Mouse (Mus musculus) limb, embryonic 14.5 days (tissue): Measurements from ENCODE around the gene Rnf150. TPM values are rescaled to one million over a fixed set of nuclear protein-coding genes. Genes with fewer than 3 reads are reported as not detected.
A peak's percentile ranks its signal among the peaks of the same experiment; 100 is the strongest.

Source experiments
- ATAC-seq: fragments of 200-750 bp; cut with Nextera tagmentation; 2 replicates; pipeline ENCODE4 v1.8.0; 2017; ENCODE audit warnings: low read depth, moderate number of reproducible peaks, moderate TSS enrichment; ENCODE audit not compliant: low FRiP score
- DNase-seq: peaks from one replicate; pipeline ENCODE4 v3.0.0-alpha.2; 2015; ENCODE audit warnings: low spot score
- H3K27ac ChIP-seq: fragments of 300-500 bp; sonication (generic); replicated peaks from 2 replicates; pipeline ENCODE4 v1.5.1; 2014; ENCODE audit warnings: low read depth, mild to moderate bottlenecking, low read length, moderate library complexity, mixed read lengths
- H3K27me3 ChIP-seq: fragments of 300-500 bp; sonication (generic); 2 replicates; pipeline ENCODE4 v1.6.1; 2014; ENCODE audit warnings: low read length, mixed read lengths; ENCODE audit not compliant: control insufficient read depth, insufficient read depth
- H3K36me3 ChIP-seq: fragments of 300-500 bp; sonication (generic); 2 replicates; pipeline ENCODE4 v1.6.1; 2014; ENCODE audit warnings: mild to moderate bottlenecking, low read length, moderate library complexity, mixed read lengths; ENCODE audit not compliant: control insufficient read depth, insufficient read depth
- H3K4me1 ChIP-seq: fragments of 300-500 bp; sonication (generic); 2 replicates; pipeline ENCODE4 v1.6.1; 2014; ENCODE audit warnings: antibody characterized with exemption, low read length, mixed read lengths; ENCODE audit not compliant: control insufficient read depth, insufficient read depth
- H3K4me2 ChIP-seq: fragments of 300-500 bp; sonication (generic); replicated peaks from 2 replicates; pipeline ENCODE4 v1.6.1; 2014; ENCODE audit warnings: low read depth, mild to moderate bottlenecking, low read length, moderate library complexity; ENCODE audit not compliant: severe bottlenecking
- H3K4me3 ChIP-seq: fragments of 300-500 bp; sonication (generic); replicated peaks from 2 replicates; pipeline ENCODE4 v1.5.1; 2014; ENCODE audit warnings: low read length
- H3K9ac ChIP-seq: fragments of 300-500 bp; sonication (generic); 2 replicates; pipeline ENCODE4 v1.6.1; 2014; ENCODE audit warnings: mild to moderate bottlenecking, low read depth, low read length, moderate library complexity; ENCODE audit not compliant: severe bottlenecking
- H3K9me3 ChIP-seq: fragments of 300-500 bp; sonication (generic); 2 replicates; pipeline ENCODE4 v1.6.1; 2016; ENCODE audit warnings: low read length; ENCODE audit not compliant: control insufficient read depth
- POLR2A ChIP-seq: fragments of 200-500 bp; IDR thresholded peaks from 2 replicates; pipeline ENCODE4 v1.8.0; 2012; ENCODE audit warnings: inconsistent platforms, mild to moderate bottlenecking, moderate library complexity, borderline replicate concordance; ENCODE audit not compliant: insufficient read depth, insufficient read length; ENCODE audit errors: extremely low read depth
- WGBS: fragments of 180-500 bp; shearing (Covaris S2); extraction: QIAGEN DNeasy Blood & Tissue Kit; methylation state at CpG from one replicate; pipeline ENCODE4 v1.1.7; 2014; 5-methylcytosine and 5-hydroxymethylcytosine counted together
- polyA plus RNA-seq, 2 experiments: library from polyadenylated mRNA; depleted of rRNA in 1 of 2; stranded (reverse) in 1 of 2; unstranded in 1 of 2; fragments of >200 nt; fragmentation: Nextera tagmentation in 1 of 2; extraction: Ambion mirVana in 1 of 2; gene quantifications; 2 replicates each; pipeline versions ENCODE4 v1.2.1 to v1.2.3; 2012 to 2014

Gene Rnf150
- polyA plus RNA-seq, 2 experiments, result 1.5 to 5.5 TPM

DNA sequence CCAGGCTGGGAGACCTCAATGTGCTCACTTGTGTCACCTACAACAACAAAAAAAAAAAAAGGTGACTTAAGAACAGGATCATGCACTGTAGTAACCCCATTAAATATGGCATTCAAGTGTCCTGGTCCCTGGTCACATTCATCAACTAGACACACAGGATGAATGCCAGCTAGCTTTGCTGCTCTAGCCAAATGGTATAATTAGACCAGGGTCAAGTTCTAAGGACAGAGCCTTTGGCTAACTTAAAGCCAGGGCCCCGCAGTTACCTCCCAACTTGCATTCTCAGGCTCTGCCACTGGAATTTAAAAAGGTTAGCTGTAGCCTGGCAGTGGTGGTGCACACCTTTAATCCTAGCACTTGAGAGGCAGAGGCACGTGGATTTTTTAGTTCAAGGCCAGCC lies 165.1 kb downstream of the Rnf150 start:
- Histone ChIP-seq H3K27me3 (no peaks in the 10 kb centered on the region), H3K4me2 (no peak overlapping the region), H3K4me1 (no peaks in the 10 kb centered on the region), H3K9me3 (no peaks in the 10 kb centered on the region), H3K27ac (no peak overlapping the region), H3K36me3 (no peaks in the 10 kb centered on the region), H3K4me3 (no peak overlapping the region), H3K9ac (no peak overlapping the region)
- ATAC-seq (no peak), DNase-seq (no peak)
- no peak for TF ChIP-seq POLR2A
- WGBS, result 74% methylated on average over 2 of the region's 2 CpGs

GRCm38 (mm10) chr8:83032800-83033199 lies 169.6 kb downstream of the Rnf150 start:
- DNase-seq (peak; percentile 51), ATAC-seq (peak; percentile 88)
- 57% methylated on average over 7 of the region's 7 CpGs for WGBS

DNA sequence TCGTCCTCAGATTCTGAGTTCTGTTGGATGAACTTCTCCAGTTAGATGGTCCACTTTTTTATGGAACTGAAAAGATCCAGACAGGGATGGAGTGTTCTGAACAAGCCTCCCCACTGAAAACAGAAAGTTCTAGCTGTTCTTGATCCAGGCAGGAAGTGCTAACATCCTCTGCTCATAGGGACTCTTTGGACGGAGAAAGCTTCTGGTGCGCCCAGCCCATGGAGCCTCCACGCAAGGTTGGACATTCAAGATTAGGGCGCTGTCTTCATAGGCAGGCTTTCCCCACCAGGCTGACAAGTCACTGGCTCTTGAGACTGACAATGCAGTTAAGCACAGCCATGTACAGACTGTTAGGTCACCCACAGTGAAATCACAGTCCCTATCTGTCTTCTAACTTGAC lies 172.0 kb downstream of the Rnf150 start:
- Histone ChIP-seq H3K9me3 (no peaks in the 10 kb centered on the region), H3K9ac (no peak overlapping the region), H3K4me3 (no peak overlapping the region), H3K27ac (no peak overlapping the region), H3K36me3 (0 out of 2 replicates have a peak, but pooled peaks cover 6% of the 10 kb centered on the region), H3K27me3 (no peaks in the 10 kb centered on the region), H3K4me2 (no peak overlapping the region), H3K4me1 (no peaks in the 10 kb centered on the region)
- 97% methylated on average over 5 of the region's 5 CpGs for WGBS
- TF ChIP-seq POLR2A, result no peak
- ATAC-seq, result no peak
- DNase-seq, result no peak

More at GRCm38 (mm10) chr8:83032800-83033199, 169.6 kb downstream of the Rnf150 start:
- Histone ChIP-seq H3K27ac (no peak overlapping the region), H3K9me3 (no peaks in the 10 kb centered on the region), H3K4me2 (no peak overlapping the region), H3K36me3 (0 out of 2 replicates have a peak, but pooled peaks cover 6% of the 10 kb centered on the region), H3K4me3 (no peak overlapping the region), H3K9ac (no peak overlapping the region), H3K4me1 (no peaks in the 10 kb centered on the region), H3K27me3 (no peaks in the 10 kb centered on the region)
- no peak for TF ChIP-seq POLR2A

- 73% methylated on average over 3 of the region's 3 CpGs for WGBS
- H3K27me3 ChIP-seq, result no peaks in the 10 kb centered on the region
- no peak overlapping the region for H3K27ac ChIP-seq
- no peak overlapping the region for H3K4me3 ChIP-seq
- DNase-seq (no peak), ATAC-seq (no peak)
- no peak overlapping the region for H3K4me2 ChIP-seq
- no peaks in the 10 kb centered on the region for H3K4me1 ChIP-seq
- H3K9me3 ChIP-seq, result no peaks in the 10 kb centered on the region
- no peak for TF ChIP-seq POLR2A
- H3K36me3 ChIP-seq, result 0 out of 2 replicates have a peak, but pooled peaks cover 6% of the 10 kb centered on the region
- H3K9ac ChIP-seq, result no peak overlapping the region
These were observed 173.5 kb downstream of the Rnf150 start for GRCm38 (mm10) chr8:83036521-83037166.

DNA sequence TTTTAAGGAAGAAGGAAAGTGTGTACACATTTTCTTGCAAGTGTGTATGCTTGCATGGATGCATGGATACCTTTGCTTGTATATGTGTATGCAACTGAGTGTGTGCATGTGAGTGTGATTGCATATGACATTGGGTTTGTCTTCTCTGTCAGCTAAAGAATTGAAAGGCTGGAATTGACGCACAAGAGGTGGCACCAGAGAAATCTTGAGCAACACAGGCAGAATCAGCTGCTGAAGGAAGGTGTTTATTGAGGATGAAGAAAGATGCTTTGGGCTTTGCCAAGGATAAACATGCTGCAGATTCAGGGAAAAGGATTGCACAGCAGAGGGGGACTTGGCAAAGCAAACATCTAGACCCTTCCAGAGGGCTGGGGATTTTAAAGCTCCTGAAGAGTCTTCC lies 174.2 kb downstream of the Rnf150 start:
- Histone ChIP-seq H3K27me3 (no peaks in the 10 kb centered on the region), H3K9me3 (no peaks in the 10 kb centered on the region), H3K27ac (no peak overlapping the region), H3K36me3 (0 out of 2 replicates have a peak, but pooled peaks cover 6% of the 10 kb centered on the region), H3K4me1 (no peaks in the 10 kb centered on the region), H3K4me3 (no peak overlapping the region), H3K4me2 (no peak overlapping the region), H3K9ac (no peak overlapping the region)
- WGBS, result 93% methylated on average over 1 of the region's 1 CpGs
- DNase-seq (no peak), ATAC-seq (no peak)
- no peak for TF ChIP-seq POLR2A
